Mouse (Mus musculus): ENCODE measurements around the gene Grb14. TPM values are rescaled to one million over a fixed set of nuclear protein-coding genes. Genes with fewer than 3 reads are reported as not detected.

The Grb14 gene
- polyA plus RNA-seq, 1 experiment: not detected

DNA sequence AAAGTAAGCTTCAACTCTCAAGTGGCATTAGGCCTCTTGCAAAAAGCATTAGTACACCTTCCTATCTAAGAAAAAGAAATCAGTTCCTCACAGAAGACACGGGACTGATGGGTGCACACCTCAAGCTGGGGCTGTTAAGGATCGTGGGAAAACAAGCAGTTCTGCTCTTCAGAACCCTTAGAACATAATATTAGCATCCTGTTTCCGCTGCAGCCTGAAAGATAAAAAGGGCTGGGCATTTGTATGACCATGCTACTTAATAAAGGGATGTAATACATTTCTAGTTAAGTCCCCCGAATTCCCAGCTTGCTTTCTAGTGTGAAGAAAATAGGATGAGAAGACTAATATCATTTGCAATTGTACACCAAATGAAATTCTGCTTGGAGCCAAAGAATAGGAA is 65.1 kb downstream of the Grb14 start:
- no peak for TF ChIP-seq GATA1 (IDR thresholded peaks at IDR 0.05; ENCODE audit: low read length)

- TF ChIP-seq GATA1 (IDR thresholded peaks at IDR 0.05; ENCODE audit: low read length): no peak
These were observed 69.3 kb downstream of the Grb14 start for GRCm38 (mm10) chr2:64955441-64955840.

DNA sequence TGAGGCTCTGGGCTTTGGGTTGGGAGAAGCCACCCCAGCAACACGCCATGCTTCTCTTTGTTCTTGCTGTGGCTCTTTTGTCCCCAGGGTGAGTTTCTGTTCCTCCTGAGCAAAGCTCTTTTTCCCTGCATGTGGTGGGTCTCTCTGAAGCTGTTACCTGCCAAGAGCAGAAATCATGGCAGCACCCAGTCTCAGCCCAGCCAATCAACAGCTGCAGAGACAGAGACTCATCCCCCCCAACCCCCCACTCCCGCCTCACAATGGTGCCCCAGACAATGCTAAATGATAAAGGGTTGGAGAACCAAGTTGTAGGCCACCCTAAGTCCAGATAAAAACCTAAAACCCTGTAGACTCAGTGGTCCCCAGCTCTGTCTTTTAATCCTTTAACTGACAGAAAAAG is 75.6 kb downstream of the Grb14 start:
- no peak for TF ChIP-seq GATA1 (IDR thresholded peaks at IDR 0.05; ENCODE audit: low read length)

DNA sequence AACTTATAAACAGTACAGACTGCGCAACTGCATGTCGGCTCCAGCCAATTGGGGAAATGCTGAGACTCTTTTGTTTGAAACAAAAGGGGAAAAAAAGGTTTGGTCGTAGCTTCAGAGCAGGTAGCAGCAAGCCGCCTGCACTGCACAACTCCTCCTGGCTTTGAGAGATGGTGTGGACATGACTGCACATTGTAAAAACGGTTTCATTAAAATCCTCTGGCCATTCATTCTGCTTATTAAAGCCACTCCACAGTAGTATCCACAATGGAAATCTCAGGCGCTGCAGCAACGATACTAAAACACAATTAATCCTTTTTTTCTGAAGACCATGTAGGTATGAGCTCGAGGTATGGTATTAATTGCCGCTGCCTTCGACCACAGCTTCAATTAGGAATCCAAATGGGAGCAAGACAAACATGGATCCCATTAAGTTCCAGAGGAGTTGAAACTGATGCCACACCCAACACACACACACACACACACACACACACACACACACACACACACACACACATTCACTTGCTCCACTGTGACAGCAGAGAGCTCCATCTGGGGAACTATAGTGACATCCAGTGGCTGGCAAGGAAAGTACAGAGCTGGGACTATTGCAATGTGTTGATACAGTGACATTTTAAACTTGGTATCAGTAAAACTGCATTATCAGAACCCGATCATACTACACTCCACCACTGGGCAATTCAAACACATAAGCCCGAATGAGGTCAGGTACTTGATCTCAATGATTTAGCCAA is 76.2 kb downstream of the Grb14 start:
- no peak for TF ChIP-seq GATA1 (IDR thresholded peaks at IDR 0.05; ENCODE audit: low read length)

- TF ChIP-seq GATA1 (IDR thresholded peaks at IDR 0.05; ENCODE audit: low read length): no peak
These were observed 77.3 kb downstream of the Grb14 start for GRCm38 (mm10) chr2:64947484-64947883.

DNA sequence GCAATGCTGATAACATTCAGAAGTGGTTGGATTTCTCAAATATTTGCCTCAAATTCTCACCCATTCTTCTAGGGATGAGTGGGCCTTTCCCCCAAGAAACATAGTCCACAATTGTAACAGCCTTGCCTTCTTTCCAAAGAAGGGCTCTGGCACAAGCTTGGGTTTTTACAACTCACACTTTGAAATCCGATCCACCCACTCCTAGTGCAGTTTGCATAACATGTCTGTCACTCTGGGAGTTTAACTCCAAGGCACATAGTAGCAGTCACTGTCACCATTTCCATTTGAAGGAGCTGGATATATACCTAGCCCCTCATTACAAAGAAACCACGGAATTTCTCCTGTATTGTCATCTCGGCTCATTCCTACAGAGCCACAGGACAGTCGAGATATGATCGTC is 103.9 kb downstream of the Grb14 start:
- TF ChIP-seq GATA1 (IDR thresholded peaks at IDR 0.05; ENCODE audit: low read length): no peak

DNA sequence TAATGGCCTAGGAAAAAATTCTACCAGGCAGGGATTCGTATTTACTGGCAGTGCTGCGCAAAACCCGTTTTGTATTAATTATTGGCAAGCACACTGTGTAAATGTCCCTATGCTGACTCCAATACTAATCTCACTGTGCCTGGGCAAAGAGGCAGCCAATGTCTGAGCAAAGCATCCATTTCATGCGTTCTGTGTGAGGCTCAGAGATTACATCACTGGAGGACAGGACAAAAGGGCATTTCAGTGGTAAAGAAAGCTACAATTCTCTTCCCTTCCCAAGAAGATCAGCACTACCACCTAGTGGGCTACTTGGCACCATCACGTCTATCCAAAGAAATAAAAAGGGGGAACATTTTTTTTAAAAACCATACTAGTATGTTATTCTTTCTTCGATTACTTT is 109.3 kb downstream of the Grb14 start:
- no peak for TF ChIP-seq GATA1 (IDR thresholded peaks at IDR 0.05; ENCODE audit: low read length)

DNA sequence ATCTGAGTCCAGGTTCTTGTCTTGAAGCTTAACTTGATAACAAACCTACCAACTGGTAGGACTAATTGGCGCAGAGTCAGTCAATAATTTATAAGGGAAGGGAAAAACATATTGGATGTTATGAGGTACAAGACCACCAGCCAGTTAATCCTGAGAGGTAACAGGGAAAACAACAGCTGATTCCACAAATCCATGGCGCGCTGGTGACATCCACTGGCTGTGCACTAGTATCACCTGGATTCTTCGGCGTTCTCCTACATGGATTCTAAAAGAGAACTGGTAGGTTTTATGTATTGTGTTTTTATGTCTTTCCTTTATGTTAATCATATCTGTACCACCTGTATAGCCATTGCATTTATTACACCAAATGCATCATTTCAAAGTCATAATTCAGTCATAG is 119.9 kb downstream of the Grb14 start:
- no peak for TF ChIP-seq GATA1 (IDR thresholded peaks at IDR 0.05; ENCODE audit: low read length)

DNA sequence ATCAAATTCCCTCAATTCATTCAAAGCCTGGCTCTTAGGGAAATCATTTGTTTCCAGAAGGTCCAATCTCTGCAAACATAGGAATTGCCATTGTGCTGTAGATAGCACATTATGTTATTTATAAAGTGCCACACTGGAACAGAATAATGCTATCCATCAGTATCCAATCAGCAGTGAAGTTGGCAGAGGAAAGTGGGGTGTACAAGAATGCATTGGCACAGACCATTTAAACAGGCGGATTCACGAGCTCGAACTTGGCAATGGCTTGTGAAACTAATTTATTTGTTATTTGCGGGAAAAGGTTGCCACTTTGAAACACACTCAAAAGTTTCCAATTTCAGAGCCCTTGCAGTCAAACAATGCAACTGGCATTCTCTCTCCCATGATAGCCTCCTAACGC is 126.9 kb downstream of the Grb14 start:
- TF ChIP-seq GATA1 (IDR thresholded peaks at IDR 0.05; ENCODE audit: low read length): no peak

- TF ChIP-seq GATA1 (IDR thresholded peaks at IDR 0.05; ENCODE audit: low read length): no peak
These were observed 131.6 kb downstream of the Grb14 start for GRCm38 (mm10) chr2:64893233-64893632.

- TF ChIP-seq GATA1 (IDR thresholded peaks at IDR 0.05; ENCODE audit: low read length): no peak
These were observed 137.6 kb downstream of the Grb14 start for GRCm38 (mm10) chr2:64887098-64887757.

DNA sequence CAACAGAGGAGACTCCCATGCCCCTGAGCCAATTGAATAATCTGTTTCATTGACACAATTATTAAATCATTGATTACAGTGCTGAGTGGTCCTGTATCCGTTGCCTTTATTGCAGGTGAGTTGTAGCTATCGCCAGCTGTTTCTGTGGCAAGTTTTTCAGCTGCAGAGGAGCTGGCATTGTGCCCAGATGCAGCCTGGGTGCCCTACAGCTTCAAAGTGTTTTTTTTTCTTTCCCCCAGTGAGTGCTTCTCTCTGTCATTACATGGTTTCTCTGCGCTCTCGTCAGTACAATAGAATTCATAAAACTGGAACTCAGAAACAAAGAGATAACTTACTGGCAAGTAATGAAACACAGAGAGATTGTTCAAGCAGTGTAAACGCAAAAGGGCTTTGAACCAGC is 139.1 kb downstream of the Grb14 start:
- no peak for TF ChIP-seq GATA1 (IDR thresholded peaks at IDR 0.05; ENCODE audit: low read length)

DNA sequence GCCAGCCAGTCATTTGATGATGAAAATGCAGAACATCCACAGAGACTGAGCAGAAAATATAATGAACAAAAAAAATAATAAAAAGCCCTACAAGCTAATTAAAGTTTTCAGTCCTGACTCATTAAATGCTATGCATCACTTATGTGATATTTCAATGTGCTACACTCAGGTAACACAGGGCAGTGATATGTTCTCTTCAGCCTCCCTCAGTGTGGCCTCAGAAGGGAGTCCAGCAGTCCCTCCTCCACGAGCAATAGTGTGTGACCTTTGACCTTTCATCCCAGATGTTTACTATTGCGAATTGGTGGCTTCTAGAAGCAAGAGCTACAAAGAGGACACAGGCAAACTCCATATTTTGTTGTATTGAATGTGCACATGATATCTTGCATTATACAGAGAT is 146.5 kb downstream of the Grb14 start:
- no peak for TF ChIP-seq GATA1 (IDR thresholded peaks at IDR 0.05; ENCODE audit: low read length)

Other genes starting within 250 kb of the Grb14 start
- not detected in 2 replicates for gene Cobll1, start 214.4 kb upstream of the Grb14 start, polyA plus RNA-seq (2012)